Mouse (Mus musculus): ENCODE measurements at regions not wholly inside any gene's neighbourhood (a gene's known extent, or its start where the extent isn't known, plus 50 kb on each side); places are given as distances from the start of the nearest gene placed in this dataset.

DNA sequence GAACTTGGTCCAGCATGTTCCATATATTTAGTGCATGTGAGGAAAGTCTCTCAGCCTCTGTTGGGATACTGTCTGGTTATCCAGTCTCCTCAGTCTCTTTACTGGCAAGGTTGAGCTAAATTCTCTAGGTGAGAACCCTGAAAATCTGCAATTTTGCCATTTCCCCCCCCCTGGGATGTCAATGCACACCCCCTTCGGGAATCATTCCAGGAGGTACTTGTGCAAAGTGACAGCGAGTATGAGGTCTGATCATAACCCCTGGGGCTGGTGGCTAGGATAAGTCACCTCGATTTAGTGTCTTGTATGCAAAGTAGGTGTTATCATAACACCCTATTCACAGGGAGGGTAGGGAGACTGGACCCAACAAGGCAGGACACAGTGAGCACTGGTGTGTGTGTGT lies 148.3 kb upstream of the Irf2bp2 start:
- no peak for DNase-seq (ENCODE audit: low spot score)

DNA sequence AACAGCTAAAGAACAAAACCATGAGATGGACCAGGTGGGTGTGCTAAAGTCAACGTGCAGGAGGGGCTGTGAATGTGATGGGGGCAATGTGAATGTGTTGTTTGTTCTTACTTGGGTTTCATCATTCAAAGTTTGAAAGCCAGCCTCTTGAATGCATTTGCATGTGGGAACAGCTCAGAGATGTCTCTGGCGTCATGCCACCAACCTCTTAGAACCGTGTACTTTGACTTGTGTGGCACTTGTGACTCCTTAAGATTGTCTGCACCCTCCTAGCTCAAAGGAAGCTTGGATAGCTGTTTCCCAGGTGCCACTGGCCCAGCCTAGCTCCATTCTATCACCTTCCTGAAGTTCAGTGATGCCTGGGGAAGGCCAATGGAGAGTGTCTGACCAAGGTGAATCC lies 147.2 kb upstream of the Irf2bp2 start:
- no peak for DNase-seq (ENCODE audit: low spot score)

DNA sequence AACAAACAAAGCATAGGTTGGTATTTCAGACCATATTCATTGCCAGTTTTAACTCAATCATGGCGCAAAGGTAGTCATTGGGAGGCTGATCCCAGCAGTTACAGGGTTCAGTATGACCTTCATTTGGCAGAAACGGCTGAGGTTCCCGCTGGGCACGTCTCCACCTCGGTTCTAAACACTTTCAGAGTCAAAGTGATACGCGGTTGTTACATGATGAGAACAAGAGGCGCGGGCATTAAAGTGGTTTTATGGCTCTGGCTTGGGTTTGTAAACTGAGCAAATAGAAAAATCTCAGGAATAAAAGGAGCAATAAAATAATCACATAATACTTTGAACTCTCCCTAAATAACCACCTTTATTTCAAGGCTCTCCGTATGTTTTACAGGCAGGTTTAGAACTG lies 146.0 kb upstream of the Irf2bp2 start:
- DNase-seq (ENCODE audit: low spot score), result no peak

DNA sequence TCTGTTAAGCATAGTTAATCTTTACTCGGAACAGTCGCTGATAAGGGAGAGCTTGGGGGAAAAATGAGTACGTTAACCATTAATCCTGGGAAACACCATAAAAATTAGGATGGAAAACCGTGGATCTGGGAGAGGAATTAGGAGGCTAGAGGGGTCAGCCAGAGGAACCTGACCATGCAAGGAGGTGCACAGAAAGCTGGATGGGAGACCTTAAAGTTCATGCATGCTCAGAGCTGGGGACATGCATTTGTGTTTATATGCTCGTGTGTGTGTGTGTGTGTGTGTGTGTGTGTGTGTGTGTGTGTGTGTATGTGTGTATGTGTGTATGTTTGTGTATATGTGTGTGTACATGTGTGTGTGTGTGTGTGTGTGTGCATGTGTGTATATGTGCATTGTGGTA lies 143.2 kb upstream of the Irf2bp2 start:
- DNase-seq (ENCODE audit: low spot score), result no peak

DNA sequence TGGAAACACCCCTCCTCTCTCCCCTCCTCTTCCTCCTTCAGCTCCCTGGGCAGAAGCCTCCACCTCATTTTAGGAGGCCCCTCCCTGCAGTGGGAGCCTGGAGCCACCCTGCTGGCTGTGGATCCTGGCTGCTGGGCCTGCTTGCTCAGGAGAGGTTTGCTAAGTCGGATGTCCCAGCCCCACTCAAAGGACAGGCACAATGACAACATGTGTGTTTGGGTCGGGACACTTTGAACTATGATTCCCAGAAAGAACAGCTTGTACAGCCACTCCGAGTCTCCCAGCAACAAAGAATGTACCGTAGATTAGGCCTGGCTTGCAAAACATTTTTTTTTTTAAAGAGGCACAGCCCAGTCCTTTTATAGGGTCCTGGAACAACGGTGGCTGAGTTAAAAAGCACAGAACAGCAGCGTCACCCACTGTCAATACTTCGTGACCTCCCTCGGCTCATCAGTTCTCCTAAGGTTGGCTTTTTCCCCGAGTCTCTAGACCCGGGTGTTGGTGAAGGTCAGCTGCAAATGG lies 142.7 kb upstream of the Irf2bp2 start:
- DNase-seq (ENCODE audit: low spot score), result no peak

DNA sequence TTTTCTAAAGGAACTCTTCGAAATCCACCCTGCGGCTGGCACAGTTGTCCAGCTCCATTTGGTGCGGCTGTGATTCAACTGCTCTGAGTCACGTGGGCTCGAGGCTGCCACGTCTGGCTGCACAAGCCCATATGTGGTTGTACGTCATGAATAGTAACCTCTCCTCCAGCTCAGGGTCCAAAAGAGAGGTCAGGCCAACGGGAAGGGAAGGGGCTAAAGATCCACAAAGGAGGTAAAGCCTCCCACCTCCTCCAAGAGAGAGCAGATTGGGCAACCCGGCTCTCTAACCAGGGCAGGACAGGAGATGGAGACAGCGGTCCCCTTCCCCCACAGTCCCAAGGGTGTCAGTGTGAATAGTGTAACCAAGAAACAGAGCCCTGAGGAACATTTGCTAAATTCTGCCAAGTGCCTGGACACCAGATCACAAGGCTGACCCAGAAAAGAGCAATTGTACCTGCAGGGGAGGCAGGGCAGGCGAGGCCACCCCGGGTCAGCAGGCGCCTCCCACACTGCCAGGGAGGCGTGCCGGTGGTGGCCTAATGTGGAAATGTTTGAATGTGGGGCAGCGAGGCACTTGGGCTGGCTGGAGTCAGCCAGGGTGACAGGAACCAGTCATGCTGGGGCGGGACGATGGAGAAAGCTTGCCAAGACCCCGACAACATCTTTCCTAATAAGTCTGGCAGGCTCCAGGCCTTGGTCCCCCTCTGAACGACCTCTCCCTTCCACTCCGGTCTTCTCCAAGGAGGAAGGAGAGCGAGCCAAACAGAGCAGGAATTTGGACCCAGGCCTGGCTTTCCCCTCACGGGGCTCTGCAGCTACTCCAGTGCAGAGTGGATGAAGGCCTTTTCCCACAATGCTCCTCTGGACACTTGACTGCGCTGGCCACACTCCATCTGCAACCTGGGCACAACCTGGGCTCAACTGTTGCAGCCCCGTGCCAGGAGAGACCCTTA lies 142.0 kb upstream of the Irf2bp2 start:
- peak; percentile 90 for DNase-seq (ENCODE audit: low spot score)

DNA sequence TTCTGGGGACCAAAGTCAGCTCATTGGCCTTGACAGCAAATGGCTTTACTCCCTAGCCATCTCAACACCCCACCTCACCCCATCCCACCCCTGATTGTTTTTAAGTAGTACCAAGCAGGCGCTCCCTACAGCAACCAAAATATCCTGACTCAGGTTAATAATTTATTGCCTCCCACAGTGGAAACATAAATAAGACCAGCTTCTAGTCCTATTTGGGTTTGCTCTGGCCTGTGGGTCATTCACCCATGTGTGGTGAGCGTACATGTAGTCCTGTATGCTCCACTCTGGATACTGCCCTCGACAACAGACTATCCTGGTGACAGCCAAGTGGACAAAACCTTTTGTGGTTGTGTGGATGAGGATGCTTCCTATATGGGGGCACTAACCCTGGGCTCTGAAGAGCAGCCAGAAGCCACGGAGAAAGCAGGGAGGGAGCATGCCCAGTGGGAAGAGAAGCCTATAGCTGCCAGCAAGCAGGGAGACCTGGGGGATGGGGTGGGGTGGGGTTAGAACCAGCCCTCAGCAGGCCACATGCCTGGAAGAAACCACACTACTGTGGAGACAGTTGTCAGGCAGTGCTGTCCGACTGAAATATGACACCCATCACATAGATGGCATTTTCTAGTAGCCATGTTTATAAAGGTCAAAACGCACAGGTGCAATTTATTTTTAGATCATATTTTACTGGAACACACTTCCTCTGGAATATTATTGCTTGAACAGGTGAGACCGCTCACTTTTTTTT lies 141.1 kb upstream of the Irf2bp2 start:
- no peak for DNase-seq (ENCODE audit: low spot score)

DNA sequence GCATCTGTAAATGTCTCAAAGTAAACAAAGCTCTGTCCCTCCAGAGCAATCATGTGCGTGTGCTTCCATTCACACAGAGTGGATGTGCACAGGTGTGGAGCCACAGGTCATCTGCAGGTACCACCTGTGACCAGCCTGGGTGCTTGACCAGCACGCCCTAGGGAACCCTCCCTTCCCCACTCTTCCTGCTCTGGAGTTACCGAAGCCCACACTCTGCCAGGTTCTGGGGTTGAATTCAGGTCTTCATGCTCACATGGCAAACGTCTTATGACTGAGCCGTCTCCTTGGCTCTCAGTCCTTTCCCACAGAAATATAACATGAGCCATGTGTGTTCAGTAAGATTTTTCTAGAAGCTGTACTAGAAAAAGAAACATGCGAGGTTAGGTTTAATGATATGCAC lies 140.0 kb upstream of the Irf2bp2 start:
- DNase-seq (ENCODE audit: low spot score), result no peak

DNA sequence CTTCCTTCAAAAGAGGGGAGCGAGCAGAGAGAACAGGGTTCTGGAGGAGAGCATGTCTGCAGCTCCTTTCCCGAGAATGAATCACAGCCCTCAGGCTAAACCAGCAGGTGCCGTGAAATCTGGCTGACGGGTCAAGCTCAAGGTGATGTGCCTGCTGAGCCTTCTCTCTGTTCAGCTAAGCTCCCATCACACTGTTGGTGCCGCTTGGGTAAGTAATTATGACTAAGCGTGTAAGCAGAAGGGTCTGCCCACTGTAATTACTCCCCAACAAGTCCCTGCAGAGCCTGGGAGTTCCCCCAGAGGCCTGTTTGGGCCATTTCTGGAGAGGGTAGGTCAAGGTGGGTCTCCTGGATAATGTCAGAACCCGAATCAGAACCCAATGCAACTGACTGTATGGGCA lies 139.5 kb upstream of the Irf2bp2 start:
- no peak for DNase-seq (ENCODE audit: low spot score)

DNA sequence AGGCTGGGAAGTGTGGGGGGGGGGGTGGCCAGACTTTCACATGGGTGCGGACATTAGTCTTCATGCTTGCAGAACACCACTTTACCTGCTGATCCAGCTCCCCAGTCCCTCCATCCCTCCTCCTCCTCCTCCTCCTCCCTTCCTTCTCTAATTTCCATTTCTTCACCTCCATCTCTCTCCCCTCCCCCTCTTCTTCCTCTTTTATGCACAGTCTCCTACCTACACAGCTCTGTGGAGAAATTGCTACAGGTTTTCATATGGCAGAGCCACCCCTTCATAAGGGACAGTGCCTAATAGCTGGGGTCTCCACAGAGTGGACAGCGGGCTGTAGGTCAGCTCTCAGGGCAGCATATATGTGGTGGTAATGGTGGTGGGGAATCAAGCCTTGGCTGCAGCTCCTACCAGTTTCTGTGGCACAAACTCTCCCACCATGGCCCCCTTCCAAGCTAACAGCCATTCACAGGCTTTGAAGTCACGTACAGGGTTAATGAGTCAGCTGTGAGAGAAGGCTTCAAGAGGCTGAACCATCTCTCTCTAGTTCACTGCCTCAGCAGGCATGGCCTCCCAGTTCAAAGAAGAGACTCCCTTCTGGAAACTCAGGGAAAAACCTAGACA lies 136.3 kb upstream of the Irf2bp2 start:
- DNase-seq (ENCODE audit: low spot score), result no peak

DNA sequence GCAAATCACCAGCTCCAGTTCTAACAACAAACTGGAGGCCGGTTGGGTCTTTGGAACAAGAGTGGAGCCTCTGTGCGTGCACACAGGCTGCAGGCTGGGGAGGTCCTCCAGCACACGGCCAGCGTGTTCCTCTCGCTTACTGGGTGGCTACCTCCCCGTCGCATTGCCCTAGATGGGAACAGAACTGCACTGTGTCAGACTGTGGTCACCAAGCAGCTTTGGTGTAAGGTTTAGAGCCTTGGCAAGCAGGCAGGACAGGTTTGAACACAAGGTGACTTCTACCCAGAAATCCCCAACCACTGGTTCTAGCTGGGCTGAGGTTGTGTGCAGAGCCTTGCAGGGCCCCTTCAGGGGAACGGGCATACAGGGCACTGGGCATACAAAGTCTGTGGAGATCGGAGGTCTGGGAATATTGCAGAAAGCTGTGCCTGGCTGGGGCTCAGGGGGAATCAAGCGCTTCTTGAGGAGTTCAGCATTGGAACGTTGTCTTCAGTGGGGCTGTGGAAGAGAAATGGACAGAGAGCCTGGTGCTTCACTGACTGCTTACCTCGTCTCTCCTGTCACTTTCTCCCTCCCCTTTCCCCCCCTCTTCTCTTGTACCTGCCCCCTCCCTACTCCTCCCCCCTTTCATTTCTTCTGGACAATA lies 135.3 kb upstream of the Irf2bp2 start:
- no peak for DNase-seq (ENCODE audit: low spot score)

DNA sequence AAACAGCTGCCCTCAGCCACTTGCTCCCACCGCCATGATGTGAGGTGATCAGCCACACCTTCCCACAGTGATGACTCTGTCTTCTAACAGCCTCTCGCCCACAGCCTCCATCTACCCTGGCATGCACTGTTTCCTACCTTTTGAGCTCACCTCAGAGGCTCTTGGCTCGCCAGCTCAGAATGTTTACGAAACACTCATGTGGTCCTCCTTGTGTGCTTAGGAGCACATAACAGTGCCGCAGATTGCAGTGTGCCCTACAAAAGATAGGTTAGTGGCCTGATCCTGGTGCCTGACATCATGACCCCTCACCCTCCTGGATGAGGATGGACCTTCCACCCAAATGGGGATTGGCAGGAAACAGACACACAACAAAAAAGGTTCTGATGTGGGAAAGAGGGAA lies 134.3 kb upstream of the Irf2bp2 start:
- no peak for DNase-seq (ENCODE audit: low spot score)

DNA sequence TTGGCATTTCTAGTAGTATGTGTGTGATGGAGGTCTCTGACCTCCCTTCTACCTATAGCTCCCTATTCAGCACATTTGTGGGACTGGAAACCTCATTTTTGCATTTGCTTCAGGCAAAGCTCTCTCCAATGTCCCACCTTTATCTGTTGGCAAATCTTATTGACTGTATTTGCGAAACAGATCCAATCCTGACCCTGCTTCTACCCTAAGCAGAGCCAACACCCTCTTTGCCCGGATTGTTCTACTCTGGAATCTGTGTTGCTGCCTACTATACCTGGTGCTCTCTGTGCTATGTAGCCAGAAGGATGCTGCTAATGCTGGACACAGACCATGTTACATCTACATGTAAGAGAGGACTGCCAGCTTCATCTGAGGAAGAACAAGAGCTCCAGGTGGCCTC lies 133.3 kb upstream of the Irf2bp2 start:
- no peak for DNase-seq (ENCODE audit: low spot score)

DNA sequence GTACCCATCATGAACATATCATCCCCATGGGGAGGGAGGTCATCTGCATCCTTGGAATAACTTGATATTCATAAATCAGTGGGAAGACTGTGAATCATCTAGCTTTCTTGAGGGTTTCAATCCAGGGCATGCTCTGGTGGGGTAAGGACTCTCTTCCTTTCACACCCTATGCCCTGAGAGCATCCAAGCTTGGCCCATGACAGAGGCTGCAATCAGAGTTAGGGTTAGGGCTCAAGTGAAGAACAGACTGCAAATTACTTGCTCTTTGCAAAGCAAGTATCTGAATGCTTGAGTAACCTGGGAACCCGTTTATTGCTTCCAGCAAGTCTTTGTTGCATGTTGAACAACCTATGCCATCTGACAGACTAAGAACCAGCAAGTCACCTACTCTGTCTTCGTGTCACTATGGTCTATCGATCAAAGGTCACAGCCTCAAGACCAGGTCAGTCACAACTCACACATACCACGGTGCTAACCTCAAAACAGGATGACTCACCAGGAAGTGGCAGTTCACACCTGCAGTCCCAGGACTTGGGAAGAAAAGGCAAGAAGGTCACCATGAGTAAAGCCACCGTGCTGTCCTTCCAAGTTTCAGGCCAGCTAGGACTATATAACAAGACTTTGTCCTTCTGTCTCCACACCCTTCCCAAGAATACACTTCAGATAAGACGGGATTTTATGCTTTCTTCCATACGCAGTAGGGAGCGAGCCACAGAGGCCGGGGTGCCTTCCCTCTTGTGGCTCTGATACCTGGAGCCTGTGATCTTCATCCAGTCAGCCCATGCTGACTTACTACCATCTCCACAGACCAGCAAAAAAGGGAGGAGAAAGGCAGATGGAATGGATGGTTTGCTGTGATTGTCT lies 129.7 kb upstream of the Irf2bp2 start:
- DNase-seq (ENCODE audit: low spot score), result no peak

DNA sequence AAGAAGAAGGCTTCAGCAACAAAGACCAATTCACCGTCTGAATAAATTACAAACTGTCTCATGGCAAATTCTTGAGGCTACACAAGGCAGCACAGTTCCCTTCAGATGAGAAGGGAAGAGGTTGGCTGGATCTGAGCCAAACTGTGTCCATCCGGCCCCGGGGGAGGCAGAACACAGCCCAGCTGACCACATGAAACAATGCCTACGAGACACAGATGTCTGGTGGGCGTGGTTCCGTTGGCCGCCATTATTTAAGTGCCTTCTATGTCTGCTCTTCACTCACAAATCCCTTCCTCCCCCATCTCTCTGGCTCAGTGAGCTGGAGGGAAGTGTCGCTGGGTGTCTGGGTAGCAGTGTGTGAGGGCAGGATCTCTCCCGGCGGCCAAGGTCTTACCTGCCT lies 127.8 kb upstream of the Irf2bp2 start:
- DNase-seq (ENCODE audit: low spot score), result no peak

DNA sequence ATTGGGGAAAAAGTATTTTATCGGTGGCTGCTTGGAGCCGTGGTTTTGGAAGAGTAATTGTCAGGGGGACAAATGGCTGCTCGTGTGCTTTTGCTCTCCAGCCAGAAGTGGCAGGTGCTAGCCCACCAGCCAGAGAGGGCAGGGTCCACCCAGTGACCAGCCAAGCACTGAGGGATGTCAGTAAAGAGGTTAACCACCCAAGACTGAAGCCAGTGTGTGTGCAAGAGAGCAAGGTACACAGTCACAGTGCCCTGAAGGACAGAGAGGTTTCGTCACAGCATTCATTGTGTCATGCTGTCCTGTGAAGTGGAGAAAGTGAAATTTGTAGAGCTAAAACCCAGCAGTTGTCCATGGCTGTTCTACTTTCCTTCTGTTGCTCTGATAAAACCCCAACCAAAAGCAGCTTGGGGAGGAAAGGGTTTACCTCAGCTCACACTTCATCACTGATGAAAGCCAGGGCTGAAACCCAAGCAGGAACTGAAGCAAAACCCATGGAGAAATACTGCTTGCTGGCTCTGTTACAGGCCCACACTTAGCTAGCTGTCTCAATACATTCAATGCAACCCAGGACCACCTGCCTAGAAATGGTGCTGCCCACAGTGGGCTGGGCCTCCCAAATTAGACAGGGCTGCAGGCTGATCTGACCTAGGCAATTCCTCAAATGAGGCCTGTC lies 126.8 kb upstream of the Irf2bp2 start:
- DNase-seq (ENCODE audit: low spot score), result no peak

DNA sequence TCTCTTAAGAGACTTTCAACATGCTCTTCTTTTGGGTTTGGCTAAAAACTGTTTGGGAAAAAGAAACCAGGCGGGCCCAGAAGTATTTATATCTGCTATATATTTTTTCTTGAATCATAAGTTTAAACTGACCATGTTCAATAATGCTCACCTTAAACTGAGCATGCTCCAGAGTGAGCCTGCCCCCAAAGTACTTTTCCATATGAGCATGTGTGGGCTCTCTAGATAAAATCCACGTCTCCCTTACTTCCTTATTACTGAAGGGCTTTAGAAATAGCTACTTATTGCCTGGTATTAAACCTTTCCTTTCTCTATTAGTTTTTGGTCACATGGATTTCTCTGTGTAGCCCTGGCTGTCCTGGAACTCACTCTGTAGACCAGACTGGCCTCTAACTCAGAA lies 126.0 kb upstream of the Irf2bp2 start:
- no peak for DNase-seq (ENCODE audit: low spot score)

DNA sequence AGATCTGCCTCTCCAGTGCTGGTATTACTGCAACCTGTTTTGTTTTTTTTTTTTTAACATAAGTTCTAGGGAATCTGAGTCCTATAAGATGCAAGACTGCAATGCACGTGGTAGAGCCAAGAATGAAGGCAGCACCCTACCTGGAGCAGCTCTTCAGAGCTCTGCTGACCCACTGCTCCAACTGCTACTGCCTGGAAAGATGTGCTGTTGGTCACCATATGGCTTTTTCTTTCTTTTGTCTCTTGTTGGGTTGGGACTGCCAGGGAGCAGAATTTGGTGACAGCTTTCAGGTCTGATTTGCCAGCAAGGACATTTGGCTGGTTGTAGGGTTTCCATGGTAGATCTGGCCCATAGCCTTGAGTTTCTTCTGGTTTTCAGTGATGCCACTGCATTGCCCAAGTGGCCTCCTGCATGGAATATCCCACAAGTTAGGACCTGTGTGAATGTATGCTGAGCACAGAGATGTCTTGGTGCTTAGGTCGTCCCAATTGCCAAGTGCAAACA lies 123.9 kb upstream of the Irf2bp2 start:
- DNase-seq (ENCODE audit: low spot score), result no peak

DNA sequence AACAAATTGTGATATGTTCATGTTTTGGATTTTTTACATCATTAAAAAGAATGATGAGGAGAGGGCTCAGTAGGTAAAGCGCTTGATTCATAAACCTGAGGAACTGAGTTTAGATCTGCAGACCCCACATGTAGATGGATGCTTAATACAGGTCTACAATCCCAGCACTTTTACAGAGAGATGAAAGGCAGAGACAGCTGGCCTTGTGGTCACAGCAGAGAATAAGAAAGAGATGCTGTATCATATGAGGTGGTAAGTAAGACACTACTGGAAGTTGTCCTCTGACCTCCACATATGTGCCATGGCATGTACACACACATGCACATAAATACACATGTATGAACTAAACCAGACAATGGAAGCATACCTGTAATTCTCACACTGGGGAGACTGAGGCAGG lies 121.9 kb upstream of the Irf2bp2 start:
- DNase-seq (ENCODE audit: low spot score), result no peak

DNA sequence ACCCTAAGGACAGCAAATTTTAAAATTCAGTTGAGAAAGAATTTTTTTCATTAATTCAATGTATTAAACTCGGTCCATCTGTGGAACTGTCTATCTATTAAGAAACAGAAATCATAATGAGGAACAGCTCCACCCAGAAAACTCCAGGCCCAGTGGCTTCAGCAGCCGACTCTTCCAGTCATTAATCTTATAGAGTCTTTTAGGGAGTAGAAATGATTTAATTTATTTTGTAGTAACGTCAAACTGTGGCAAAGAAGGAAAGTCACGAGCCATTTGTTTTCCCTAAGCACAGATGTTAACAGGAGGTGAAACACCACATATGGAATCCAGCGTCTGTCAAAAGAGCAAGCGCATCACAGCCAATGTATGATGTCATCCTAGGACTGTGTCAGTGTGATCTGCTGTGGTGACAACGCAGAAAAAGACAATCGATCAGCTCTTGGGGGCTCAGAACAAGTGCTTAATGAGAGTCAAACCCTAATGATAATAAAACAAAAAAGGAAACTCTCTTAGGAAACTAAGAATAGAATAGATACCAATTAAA lies 119.9 kb upstream of the Irf2bp2 start:
- DNase-seq (ENCODE audit: low spot score), result no peak
